Mouse (Mus musculus): ENCODE results near the gene Rbms1.

Gene Rbms1

DNA sequence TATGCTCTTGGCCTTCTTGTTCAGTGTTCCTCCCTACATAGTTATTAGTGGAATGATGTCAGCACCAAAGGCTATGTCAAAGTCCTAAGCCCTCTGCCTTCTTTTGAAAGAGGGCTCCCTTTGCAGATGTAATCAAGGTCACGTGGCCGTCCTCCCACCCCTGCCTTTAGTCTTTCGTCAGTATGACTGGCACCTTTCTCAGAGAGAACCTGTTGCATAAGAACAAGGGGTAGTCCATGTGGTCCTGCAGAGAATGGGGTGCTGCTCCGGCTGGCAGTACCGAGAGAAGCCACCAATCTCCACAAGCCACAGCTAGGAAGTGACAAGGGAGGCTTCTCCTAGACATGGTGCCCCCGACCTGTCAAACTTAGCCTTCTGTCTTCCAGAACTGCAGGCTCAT is 154.2 kb downstream of the Rbms1 start:
- DNase-seq (ENCODE audit: low spot score), result no peak

DNA sequence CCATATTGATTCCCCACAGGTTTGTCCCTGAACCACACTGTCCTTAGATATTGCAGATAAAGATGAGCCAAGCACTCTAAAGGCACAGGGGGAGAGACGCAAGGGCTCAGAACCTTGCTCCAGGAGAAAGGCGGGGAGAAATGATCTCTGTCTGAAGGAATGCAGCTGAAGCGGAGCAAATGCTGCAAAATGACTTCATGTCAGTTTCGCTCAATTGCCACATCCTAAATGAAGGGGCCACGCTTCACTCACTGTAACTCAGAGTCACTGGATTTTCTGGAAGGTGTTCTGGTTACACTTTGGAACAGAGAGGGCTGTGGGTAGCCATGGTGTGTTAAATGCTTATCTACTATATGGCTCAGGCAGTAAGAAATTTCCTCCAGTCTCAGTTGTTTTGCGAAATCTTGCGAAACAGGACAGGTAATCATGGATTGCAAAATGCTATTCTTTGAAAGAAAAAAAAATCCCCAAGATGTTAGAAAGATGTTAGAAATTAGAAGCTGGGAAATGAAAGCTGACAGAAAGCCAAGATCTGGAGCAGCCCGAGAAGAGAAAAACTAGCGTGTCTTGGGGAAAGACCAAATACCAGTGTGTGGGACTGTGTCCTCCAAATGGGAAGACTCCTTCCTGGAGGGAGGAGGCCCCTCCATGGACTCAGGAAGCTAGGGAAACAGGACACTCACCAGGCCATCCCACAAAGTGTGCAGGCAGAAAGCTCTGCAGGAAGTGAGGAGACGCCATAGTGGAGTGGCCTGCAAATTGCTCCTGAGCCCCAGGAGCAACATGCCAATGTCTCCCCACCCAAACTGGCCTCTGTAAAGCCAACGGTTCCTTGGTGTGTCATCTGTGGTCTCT is 155.4 kb downstream of the Rbms1 start:
- no peak for DNase-seq (ENCODE audit: low spot score)

DNA sequence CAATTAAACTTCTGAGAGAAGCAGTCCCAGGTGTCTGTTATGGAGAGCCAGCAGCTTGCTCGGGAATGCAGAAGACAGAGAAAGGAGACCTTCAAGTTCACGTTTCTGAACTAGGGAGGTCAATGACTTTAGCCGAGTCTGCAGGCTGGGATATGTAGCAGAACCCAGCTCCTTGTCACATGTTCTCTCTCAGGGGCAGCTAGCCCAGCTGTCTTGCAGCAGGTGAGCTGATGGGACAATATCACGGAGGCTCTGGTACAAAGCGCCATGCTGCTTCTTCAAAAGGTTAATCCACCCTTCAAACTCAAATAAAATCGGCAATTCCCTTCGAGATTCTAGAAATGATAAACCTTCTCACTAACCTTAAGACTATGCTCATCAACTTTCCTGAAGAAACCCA is 158.2 kb downstream of the Rbms1 start:
- DNase-seq (ENCODE audit: low spot score), result no peak

DNA sequence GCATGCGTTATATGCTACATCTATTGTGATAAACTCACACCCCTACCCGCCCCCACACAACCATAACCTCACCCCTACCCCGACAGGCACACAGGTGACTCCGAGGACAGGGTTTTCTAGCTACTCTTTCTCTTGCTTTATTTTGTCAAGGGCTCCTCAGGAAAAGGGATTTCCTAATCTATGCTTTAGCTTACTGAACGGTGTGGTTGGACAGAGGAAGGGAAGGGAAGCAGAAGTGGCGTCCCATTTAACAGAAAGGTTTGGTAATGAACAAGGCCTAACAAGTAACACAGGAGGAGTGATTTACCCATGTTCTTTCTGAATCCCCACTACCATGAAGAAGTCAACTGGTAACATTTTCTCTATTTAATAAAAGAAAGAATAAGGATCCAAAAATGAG is 159.6 kb downstream of the Rbms1 start:
- no peak for DNase-seq (ENCODE audit: low spot score)

DNA sequence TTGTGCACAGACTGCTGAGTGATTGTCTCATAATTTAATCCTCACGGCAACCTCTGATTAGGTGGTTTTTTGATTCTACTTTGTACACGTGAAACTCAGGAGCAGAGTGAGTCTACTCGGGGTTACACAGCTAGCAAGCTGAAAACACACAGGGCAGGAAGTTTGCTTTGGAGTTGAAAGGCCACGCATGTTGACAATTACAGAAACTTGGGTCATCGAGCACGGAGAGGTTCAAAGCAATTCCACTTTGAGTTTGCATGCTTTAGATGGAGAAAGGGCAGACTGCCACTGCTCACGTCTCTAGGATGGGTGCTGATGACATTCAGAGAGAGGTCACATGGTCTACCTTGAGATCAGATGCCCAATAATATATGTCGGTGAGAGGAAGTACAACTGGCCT is 160.2 kb downstream of the Rbms1 start:
- no peak for DNase-seq (ENCODE audit: low spot score)

DNA sequence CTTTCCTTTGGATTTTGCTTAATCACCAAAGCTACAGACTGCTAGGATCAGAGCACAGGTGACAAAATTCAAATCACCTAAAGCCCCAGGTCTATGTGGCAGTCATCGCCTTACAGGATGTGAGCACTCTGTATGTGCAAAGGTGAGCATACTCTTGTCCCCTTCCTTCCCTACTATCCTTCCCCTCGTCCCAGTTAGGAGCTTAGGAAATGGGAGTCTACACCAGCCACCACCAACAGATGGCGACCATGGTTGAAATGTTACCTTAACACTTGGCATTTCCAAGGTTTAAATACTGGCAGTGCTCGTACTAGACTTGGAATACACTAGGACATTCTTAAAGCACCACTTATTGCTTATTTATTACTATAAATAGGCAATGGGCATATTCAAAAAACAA is 160.8 kb downstream of the Rbms1 start:
- DNase-seq (ENCODE audit: low spot score), result no peak

DNA sequence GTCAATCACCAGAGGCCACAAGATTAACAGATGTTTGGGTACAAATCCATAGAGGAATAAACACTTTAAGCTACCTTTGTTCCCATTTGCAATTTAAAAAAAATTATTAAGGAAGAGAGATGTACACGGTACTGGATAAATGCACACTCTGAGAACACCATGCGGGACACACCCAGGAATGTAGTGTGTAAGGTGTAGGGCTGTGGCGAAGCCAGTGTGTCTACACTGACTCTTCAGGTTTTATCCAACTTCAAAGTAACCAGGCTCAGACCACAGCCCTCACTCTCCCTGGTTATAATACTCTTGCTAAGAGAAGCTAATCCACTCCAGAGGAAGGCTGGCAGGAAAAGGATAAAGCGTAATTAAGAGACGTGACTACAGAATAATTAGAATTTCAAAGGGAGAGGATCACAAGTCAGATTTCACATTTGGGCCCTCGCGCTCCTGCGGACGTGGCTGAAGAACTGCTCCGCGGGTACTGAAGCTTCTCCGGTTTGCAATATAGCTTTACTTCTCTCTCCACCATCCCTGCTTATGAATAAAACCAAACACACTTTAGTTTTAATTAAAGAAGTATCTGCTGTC is 161.3 kb downstream of the Rbms1 start:
- DNase-seq (ENCODE audit: low spot score), result no peak

DNA sequence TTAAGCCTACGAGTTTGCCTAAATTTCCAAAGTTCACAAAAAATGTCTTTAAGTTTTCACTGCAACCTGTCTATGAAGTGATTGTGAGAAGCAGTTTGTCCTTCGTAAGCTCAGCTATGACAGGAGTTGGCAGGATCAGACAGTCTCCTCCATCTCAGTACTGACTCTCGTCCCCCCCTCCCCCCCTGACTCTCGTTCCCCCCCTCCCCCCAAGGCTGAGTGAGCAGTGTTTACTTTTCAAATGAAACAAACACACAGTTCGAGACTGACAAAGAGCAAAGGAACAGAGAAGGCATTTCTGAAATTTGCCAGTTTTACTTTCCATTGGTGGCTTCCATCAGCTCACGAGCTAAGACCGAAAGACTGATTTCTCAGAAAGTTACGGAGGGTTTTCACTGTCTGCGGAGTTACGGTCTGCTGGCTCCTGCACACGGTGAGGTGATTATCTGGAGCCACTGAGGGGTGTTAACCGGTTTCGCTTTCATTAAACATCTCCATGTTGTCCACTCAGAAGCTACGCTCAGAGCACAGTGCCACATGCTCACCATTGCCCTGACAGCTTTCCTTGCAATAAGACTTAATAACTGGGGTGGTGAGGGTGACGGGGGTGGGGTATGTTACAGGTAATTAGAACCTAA is 162.0 kb downstream of the Rbms1 start:
- no peak for DNase-seq (ENCODE audit: low spot score)

DNA sequence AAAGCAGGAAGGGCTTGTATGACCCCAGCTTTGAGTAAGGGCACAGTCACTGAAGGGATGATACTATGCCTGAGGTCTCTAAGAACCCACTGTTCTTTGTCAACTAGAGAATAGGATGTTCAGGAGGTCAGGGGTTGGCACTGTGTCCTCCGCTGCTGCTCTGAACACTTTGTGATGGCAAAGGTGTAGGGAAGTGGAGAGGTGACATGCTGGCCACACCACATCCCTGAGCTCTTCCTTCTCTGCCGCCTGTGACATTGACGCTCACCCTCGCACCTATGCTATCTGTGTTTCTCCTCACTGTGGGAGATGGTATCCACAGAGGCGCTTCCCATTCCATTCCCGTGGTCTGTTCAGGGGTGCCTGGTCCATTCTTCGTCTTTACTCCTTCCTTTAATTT is 163.2 kb downstream of the Rbms1 start:
- no peak for DNase-seq (ENCODE audit: low spot score)

DNA sequence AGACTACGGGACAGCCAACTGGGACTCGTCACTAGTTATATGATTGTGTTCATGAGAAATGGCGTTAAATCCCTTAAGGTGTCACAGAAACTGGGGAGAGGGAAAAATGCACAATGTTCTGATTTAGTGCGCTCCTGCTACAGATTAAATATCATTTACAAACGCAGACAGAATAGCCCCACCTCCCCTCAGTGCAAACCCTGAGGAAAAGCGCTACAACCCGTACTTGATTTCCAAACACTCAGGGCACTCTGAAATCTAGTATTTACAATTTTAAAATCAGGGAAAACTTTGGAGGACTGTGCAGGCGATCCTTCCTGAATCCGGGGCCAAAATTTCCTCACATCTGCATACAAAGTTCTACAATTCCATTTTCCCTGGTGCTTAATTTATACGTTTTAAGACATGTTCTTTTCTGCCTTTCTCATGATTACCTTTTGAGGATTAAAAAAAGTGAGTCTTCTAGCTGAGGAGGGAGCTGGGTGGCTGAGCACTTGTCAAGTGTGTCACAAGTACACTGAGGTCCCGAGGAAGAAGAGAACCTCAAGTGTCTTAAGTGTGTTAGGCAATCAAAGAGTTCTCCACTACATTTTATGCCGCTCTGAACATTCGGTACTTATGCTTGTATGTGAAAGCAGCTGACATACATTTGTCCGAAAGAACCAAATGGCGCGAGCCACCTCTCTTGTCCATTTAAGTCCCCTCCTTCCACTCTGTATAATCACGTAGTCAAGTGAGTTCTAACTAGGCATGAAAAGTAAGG is 164.0 kb downstream of the Rbms1 start:
- DNase-seq (ENCODE audit: low spot score), result no peak

DNA sequence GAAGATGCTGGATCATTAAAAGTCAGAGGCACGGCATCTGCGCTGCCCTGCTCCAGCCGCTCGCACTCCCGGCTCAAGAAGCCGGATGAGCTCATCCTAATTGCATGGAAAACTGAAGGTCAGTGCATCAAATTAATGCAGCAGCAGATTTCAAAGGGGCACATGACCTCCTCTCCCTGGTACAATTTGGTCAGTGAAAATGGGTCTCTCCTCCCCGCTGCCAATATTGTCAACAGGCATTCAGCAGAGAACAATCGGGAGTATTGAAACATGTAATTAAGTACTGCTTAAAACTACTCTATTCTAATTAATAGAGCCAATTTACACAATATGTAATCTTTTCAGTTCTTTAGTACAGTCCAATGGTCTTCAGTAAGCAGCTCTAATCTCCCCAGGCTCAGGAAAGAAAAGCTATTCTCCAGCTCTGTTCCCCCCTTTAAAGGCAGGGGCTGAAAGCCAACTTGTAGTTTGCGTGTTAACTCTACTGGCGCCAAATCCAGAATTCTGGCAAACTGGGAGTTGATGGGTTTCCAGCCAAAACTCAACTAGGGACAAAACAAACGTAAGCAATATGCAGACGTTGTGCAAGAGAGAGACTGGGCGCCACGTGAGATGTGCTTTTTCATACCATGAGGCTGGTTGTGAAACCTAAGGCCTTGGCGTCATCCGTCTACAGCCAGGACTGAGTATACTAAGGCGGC is 165.9 kb downstream of the Rbms1 start:
- peak; percentile 31 for DNase-seq (ENCODE audit: low spot score)

DNA sequence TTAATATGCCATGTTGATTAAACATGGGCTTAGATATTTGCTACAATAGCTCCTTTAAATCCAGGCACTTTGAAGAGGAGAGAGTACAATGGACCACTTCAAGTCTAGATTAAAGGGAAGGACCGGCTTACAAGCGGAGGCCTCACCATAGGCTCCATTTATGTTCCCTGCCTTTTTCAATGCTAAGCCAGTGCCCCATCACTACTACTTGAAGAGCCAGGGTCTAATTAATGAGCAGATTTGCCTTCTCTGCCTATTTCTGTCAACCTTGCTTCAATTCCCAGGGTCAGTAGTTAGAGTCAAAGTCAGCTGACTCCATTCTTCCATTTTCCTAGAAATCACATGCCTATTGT is 166.4 kb downstream of the Rbms1 start:
- no peak for DNase-seq (ENCODE audit: low spot score)

DNA sequence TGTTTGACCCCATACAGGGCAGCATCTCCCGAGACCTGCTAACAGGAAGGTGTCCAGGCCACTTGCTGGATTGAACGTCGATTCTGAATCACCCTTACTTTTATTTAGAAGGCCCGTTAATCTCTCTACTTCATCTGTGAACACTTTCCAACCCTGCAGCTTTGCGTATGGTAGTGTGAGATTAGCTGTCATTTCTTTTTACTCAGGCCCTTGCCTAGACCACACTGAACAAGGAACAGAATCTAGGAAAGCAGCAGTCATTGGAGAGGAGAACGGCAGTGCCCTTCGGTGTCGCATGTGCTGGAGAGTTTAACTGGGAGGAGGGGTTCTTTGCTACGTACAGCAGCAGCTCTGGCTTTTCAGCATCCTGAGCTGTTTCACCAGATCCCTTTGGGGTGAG is 167.1 kb downstream of the Rbms1 start:
- no peak for DNase-seq (ENCODE audit: low spot score)

DNA sequence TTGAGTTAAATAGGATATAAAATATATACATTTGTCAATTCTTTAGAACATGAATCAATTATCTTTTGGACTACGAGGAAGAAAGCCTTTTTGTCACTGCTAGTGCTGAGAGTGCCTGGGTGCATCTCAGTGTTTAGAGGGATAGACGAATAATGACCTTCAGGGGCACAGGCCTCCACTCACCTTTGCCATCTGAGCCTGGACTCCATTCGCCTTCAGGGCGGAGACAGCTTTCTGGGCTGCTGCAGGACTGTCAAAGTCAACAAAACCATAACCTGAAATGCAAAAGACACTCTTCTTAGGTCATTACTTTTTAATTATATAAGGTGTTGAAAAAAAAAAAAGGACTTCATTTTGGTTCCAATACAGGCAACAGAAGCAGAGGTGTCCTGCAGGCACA is 170.5 kb downstream of the Rbms1 start:
- DNase-seq (ENCODE audit: low spot score), result no peak

DNA sequence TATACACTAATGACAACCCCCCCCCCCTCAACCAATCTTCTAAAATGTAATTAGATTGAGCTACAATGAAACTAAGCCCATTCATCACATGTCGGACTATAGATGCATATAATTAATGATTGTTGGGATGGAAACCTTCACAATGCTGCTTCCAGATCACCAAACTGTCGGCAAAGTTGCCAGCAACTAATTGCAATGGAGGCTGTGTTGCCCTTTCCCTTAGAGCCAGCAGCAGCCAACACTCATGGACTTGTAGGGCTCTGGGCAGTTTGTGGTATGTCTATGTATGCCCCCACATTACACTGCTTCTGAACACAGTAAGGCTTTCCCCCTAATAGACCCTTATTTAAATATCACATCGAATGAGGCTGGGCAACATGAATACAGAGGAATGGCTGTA is 173.9 kb downstream of the Rbms1 start:
- no peak for DNase-seq (ENCODE audit: low spot score)

DNA sequence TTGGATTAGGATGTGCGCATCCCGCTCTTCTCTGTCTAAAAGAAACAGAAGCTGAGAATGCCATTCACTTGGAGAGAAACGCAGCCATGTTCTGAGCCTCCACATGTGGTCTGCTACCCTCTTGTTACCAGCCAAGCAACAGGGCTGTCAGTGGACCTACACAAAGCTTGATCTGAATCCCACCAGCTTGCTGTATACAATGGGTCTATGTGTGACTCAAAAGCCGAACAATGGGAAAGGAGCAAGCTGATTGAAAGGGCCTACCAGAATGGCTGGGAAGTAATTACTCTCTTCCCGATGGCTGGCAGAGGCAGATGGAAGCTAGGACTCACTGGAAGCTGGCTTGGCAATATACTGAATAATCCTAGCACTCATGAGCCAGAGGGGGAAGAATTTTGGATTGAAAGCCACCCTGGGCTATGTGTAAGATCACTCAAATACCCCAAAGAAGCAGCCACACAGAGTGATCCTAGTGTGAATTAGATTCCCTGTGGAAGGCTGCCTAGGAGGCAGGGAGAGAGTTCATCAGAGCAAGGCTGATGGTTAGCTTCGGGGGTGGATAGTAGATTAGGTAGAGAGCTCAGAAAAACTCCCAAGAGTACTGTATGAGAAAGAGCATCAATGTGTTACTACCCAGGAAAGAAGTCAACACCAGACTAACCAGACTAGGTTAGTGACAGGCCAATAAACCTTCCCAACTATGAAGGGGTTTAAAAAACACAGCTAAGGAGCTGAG is 174.7 kb downstream of the Rbms1 start:
- no peak for DNase-seq (ENCODE audit: low spot score)

DNA sequence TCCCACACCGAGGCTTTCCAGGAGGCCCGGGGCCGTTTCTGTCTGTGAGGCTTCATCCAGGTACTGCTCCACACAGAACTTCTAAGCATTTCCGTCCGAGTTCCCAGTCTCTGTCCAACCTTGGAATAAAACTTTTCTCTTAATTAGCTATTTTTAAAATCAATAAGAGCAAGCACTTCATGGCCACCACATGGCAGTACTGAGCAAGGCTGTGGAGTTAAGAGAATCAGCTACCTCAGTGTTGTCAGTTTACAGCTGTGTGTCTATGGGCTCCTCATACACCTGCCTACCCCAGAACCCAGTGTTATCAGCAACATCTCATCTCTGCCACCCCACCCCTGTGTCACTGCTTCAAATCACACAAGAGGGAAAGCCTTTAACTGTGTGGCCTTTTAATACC is 175.9 kb downstream of the Rbms1 start:
- no peak for DNase-seq (ENCODE audit: low spot score)

DNA sequence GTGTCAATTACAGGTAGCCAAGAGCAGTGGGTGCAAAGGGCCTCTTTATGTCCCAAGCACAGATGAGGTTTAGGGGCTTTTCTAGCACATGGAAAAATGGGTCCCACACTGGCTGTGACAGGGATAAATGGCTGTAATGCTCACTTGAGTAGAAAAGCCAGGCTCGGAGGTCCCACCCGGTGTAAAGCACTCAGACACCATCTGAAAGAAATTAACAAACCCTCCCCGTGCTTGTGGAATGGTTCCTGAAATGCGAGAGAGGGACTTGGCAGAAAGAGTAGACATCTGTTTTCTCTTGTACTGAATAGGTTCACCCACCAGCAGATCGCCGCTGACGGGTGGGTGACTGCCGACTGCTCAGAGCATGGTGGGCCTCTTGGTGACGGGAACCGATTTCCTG is 176.7 kb downstream of the Rbms1 start:
- DNase-seq (ENCODE audit: low spot score), result no peak

DNA sequence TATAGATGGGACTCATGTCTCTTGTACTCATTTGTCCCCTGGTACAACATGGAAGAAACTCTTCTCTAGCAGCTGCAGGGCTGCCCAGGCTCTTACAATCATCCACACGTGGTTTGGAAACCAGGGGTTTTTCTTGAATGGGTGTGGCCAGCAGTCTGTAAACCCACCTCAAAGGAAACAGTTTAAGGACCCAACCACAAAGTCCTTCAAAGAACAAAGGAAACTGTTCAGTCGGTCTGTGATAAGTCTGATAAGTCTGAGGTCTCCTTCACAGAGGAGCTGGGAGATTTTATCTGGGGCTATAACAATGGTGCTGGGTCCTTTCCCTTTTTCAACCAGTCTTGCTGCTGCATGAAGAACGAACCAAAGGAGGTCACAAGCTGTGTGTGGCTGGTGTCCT is 188.5 kb downstream of the Rbms1 start:
- DNase-seq (ENCODE audit: low spot score), result no peak

DNA sequence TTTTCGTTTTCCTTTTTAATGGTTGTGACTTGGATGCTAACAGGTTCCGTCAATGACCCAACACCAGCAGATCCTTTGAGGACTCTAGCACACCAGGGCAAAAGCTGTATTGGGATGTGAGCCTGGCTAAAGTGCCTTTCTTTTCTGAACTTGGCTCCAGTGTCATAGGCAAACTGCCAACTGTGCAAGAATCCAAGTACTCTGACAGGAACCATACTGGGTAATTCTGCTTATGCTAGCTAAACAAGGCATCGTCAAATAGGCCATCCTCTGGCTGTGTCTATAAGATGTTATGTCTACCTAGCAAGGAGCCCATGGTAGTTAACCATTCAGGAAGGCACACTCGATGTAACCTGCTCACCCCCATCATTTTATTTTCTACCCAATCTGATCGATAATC is 189.4 kb downstream of the Rbms1 start:
- DNase-seq (ENCODE audit: low spot score), result peak; percentile 12

DNA sequence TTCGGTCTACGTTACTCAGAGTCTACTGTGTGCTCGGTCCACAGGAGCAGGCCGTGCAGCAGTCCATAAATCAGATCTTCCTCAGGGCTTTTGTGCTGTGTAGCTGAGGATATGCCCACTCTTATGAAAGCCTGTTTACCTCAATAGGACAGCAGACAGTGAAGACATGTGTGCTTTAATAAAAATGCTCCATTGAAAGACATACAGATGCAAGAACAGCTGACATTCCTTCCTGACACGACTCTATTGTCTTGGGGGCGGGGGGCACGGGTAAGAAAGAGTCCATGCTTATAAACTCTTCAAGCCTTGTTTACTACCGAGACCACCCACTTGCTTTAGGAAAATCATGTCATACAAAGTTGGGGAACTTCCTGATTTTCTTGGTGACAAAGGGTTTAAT is 196.6 kb downstream of the Rbms1 start:
- no peak for DNase-seq (ENCODE audit: low spot score)

DNA sequence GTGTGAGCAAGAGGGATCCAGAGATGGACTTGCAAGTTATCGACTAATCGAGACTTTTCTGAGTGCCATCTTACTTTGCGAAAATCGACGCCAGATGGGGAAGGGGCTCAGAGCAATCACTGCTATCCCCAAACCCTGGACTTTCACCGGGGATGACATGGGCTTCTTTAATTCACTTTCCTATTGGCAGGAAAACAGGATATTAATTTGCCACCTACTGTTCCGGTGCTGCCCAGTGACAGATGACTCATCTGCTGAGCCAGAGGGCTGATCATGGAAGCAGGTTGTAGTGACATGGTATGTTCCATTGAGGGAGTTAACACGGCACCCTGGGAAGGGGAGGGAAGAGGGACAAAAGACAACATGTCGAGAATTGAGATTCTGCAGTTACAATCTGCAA is 206.8 kb downstream of the Rbms1 start:
- DNase-seq (ENCODE audit: low spot score), result no peak

Measured in ovary, postnatal 36 days (tissue).